Mouse (Mus musculus) cortical plate, adult 2 months (tissue): ENCODE measurements around the gene Csnk1d.

Experiments used
- CTCF ChIP-seq: fragments of 200-500 bp; IDR thresholded peaks from 2 replicates; pipeline ENCODE4 v1.5.1; 2011; ENCODE audit warnings: mild to moderate bottlenecking, control low read depth, low read length; ENCODE audit not compliant: insufficient read depth; ENCODE audit errors: extremely low read depth
- POLR2A ChIP-seq: fragments of 200-500 bp; IDR thresholded peaks from 2 replicates; pipeline ENCODE4 v1.6.1; 2011; ENCODE audit warnings: mild to moderate bottlenecking, low read length, control low read depth; ENCODE audit not compliant: insufficient read depth; ENCODE audit errors: extremely low read depth

GRCm38 (mm10) chr11:120959066-120959465, 32.1 kb downstream of the Csnk1d start:
- TF ChIP-seq CTCF (no peak), POLR2A (no peak)
